Mouse (Mus musculus): ENCODE measurements around the gene Tmem131l. TPM values are rescaled to one million over a fixed set of nuclear protein-coding genes. Genes with fewer than 3 reads are reported as not detected.

Gene Tmem131l
- polyA plus RNA-seq, 1 experiment from 2014 or later, result 23.5 TPM

DNA sequence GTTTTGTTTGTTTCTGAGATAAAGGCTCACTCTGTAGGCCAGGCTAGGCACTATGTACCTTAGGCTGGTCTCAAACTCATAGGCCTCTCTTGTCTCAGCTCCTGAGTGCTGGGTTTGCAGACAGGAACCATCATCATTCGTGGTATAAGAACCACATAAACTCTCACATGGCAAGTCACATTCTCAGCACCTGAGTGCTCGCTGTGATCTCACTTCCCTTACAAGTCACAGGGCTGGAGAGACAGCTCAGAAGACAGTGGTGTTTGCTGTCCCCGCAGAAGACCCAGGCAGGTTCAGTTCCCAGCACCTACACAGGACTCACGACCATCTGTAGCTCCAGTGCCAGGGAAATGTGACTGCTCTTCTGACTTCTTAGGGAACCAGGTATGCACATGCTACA, 70.9 kb downstream of the Tmem131l start:
- Histone ChIP-seq H3K36me3 (no peaks in the 10 kb centered on the region; the same call in 1 of the 2 replicates), H3K27me3 (no peaks in the 10 kb centered on the region), H3K27ac (no peak overlapping the region), H3K4me3 (no peak overlapping the region), H3K4me1 (replicated peaks) (peaks cover 41% of the 10 kb centered on the region), H3K4me2 (no peak overlapping the region), H3K9me3 (replicated peaks) (no peaks in the 10 kb centered on the region), H3K9ac (no peak overlapping the region)
- no peak for ATAC-seq (replicated peaks; ENCODE audit: insufficient number of reproducible peaks, insufficient read depth, low FRiP score, low read depth)
- WGBS, result 84% methylated on average over 4 of the region's 4 CpGs

DNA sequence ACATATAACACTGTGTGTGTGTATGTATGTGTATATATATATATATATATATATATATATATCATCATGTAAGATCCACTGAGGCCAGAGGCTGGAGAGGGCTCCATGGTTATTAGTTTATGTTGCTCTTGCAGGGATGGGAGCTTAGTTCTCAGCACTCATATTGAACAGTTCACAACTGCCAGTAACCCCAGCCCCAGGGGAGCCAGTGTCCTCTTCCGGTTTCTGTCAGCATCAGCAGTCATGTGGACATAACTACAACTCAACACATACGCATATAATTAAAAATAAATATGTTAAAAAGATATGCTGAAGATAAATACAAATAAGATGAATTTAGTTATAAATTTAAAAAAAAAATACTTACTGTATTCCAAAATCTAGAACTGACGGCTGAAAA, 72.2 kb downstream of the Tmem131l start:
- 87% methylated on average over 3 of the region's 3 CpGs for whole genome bisulfite sequencing
- Histone ChIP-seq H3K36me3 (no peaks in the 10 kb centered on the region; the same call in 1 of the 2 replicates), H3K4me2 (no peak overlapping the region), H3K4me3 (no peak overlapping the region), H3K4me1 (replicated peaks) (peaks cover 49% of the 10 kb centered on the region), H3K27ac (no peak overlapping the region), H3K27me3 (no peaks in the 10 kb centered on the region), H3K9me3 (replicated peaks) (no peaks in the 10 kb centered on the region), H3K9ac (no peak overlapping the region)
- ATAC-seq (replicated peaks; ENCODE audit: insufficient number of reproducible peaks, insufficient read depth, low FRiP score, low read depth), result no peak

DNA sequence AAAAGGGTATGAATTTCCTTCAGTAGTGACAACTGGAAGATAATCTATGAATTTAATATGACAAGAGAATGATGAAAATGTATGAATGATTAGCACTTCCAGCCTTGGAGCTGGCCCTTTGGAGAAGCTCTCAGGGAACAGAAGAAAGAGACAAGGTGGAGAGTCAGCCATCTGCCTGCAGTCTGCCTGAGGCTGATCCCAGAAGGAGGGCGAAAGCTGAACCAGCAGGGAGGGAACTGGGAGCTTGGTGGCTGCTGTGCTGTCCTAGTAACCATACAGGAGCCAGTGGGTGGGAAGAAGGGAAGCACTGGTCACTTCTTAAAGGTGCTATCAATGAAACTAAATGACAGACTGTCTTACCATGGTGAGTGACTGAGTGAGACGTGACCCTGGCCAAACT, 74.6 kb downstream of the Tmem131l start:
- Histone ChIP-seq H3K36me3 (no peaks in the 10 kb centered on the region; the same call in 1 of the 2 replicates), H3K27ac (peak overlapping the region; percentile 56), H3K4me1 (replicated peaks) (peaks cover 44% of the 10 kb centered on the region), H3K9me3 (replicated peaks) (no peaks in the 10 kb centered on the region), H3K4me3 (no peak overlapping the region), H3K27me3 (no peaks in the 10 kb centered on the region), H3K4me2 (no peak overlapping the region), H3K9ac (no peak overlapping the region)
- WGBS, result 69% methylated on average over 2 of the region's 2 CpGs
- no peak for ATAC-seq (replicated peaks; ENCODE audit: insufficient number of reproducible peaks, insufficient read depth, low FRiP score, low read depth)

DNA sequence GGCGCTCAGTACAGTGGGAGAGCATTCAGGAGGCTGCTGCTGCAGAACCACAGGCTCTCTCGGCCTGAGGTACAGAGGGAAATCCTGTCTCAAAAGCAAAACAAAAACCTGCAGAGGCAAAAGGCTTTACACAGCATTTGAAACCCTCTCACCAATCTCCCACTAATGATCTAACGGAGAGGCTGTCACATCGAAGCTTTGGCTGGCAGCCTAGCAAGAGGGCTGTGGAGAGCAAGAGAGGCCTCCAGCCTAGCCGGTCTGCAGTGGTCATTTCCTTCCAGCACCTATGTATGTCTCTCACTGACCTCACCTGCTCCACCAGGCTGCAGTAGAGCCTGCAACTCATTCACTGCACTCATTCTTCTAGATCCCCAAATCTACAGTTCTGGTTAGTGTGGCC, 76.3 kb downstream of the Tmem131l start:
- Histone ChIP-seq H3K27me3 (no peaks in the 10 kb centered on the region), H3K4me2 (no peak overlapping the region), H3K4me3 (no peak overlapping the region), H3K36me3 (peaks cover 4% of the 10 kb centered on the region), H3K27ac (no peak overlapping the region), H3K9me3 (replicated peaks) (no peaks in the 10 kb centered on the region), H3K4me1 (replicated peaks) (peaks cover 36% of the 10 kb centered on the region), H3K9ac (no peak overlapping the region)
- no peak for ATAC-seq (replicated peaks; ENCODE audit: insufficient number of reproducible peaks, insufficient read depth, low FRiP score, low read depth)
- WGBS, result 56% methylated on average over 5 of the region's 5 CpGs

DNA sequence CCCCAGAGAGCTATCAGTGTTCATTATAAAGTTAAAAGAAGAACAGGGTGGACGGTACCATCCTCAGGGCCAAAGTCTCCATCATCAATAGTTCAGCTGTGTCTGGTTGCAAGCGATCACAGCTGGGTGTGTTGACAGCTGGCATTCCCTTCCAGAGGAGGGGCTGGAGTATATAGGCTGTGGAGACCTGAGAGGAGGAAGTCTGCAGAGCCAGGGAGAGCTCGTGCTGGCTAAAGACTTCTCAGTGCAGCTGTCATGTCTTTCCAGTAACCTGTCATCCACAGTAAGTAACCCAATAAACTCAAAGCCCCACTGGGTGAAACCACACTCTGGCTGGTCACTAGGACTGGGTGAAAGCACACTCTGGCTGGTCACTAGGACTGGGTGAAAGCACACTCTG, 77.4 kb downstream of the Tmem131l start:
- H3K4me1 ChIP-seq (replicated peaks), result peaks cover 36% of the 10 kb centered on the region
- peaks cover 8% of the 10 kb centered on the region for H3K36me3 ChIP-seq
- ATAC-seq (replicated peaks; ENCODE audit: insufficient number of reproducible peaks, insufficient read depth, low FRiP score, low read depth), result peak; percentile 71
- H3K27me3 ChIP-seq, result no peaks in the 10 kb centered on the region
- H3K9me3 ChIP-seq (replicated peaks), result no peaks in the 10 kb centered on the region
- H3K4me3 ChIP-seq, result no peak overlapping the region
- H3K27ac ChIP-seq, result peak overlapping the region; percentile 61; the same call in 1 of the 2 replicates
- WGBS, result 25% methylated on average over 3 of the region's 3 CpGs
- H3K9ac ChIP-seq, result no peak overlapping the region
- H3K4me2 ChIP-seq, result 0 out of 2 replicates have a peak overlapping the region, but pooled peaks have one; percentile 19

DNA sequence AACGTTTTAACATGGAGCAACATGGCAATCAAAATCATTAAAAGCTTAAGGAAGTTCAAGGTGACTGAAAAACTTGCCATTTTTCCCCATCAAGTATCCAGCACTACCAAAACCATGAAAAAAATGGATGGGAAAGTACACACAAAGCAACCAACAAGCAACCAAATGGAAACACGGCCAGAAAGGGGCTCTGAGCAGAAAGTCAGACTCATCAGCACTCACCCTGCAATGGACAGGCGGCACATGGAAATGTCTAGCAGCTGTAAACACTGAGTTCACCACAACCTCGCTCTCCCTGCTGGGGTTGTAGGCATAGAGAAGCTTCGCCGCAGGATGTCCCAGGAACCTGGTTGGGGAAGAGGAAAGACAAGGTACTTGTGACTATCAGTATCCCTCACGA, 77.9 kb downstream of the Tmem131l start:
- no peak overlapping the region for H3K4me2 ChIP-seq
- H3K27ac ChIP-seq, result no peak overlapping the region
- peaks cover 36% of the 10 kb centered on the region for H3K4me1 ChIP-seq (replicated peaks)
- no peaks in the 10 kb centered on the region for H3K9me3 ChIP-seq (replicated peaks)
- WGBS, result 68% methylated on average over 7 of the region's 7 CpGs
- peaks cover 12% of the 10 kb centered on the region for H3K36me3 ChIP-seq
- no peak for ATAC-seq (replicated peaks; ENCODE audit: insufficient number of reproducible peaks, insufficient read depth, low FRiP score, low read depth)
- no peak overlapping the region for H3K4me3 ChIP-seq
- H3K27me3 ChIP-seq, result no peaks in the 10 kb centered on the region
- no peak overlapping the region for H3K9ac ChIP-seq

DNA sequence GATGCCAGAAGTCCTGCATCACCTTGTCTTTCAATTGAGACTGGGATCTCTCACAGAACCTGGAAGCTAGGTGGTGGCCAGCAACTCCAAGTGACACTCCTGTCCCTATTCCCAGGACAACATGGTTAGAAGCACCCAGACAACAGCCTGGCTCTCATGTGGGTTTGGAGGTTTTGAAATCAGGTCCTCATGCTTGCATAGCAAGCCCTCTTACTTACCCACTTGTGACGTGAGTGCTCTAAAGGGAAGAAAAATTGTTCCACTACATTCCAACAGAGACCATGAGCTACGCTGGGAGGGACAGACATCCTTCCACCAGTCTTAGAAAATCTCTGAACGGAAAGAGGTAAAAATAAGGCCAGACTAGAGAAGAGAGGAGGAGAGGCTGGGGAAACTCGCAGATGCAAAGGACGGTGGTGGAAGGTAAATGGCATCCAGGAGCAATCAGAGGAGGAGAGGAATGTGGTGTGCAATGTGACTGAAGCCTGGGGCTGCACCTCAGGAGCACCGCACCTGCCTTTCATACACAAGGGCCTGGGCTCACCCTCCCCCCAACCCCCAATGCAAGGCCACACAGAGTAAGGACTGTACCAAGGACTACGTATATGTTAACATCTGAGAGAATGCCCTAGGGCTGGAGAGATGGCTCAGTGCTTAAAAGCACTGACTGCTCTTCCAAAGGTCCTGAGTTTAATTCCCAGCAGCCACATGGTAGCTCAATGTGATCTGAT, 80.9 kb downstream of the Tmem131l start:
- WGBS, result 82% methylated on average over 7 of the region's 7 CpGs
- Histone ChIP-seq H3K4me1 (replicated peaks) (peaks cover 27% of the 10 kb centered on the region), H3K9me3 (replicated peaks) (no peaks in the 10 kb centered on the region), H3K27me3 (no peaks in the 10 kb centered on the region), H3K27ac (no peak overlapping the region), H3K4me2 (no peak overlapping the region), H3K9ac (no peak overlapping the region), H3K4me3 (no peak overlapping the region), H3K36me3 (peaks cover 16% of the 10 kb centered on the region; the same call in 1 of the 2 replicates)
- ATAC-seq (replicated peaks; ENCODE audit: insufficient number of reproducible peaks, insufficient read depth, low FRiP score, low read depth), result no peak

DNA sequence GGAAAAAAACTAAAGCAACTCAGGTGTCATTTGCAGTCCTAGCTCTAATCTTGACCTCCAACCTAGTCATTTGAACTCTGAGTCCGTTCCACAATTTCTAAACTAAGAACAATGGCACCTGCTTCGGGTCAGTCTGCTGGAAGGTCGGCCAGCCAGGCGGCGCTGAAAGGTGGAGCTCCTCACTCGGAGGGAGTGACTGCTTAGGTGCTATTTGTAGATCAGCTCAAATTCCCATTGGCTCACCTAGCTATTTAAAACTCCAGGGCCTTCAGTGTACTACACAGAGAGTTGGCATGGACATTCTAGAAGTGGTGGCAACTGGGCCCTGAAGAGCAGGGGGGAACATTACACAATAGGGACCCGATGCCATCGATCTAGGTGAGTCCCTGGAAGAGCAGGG, 86.1 kb downstream of the Tmem131l start:
- H3K27me3 ChIP-seq, result no peaks in the 10 kb centered on the region
- H3K36me3 ChIP-seq, result peaks cover 14% of the 10 kb centered on the region; the same call in 1 of the 2 replicates
- no peak; the same call in 1 of the 2 replicates for ATAC-seq (replicated peaks; ENCODE audit: insufficient number of reproducible peaks, insufficient read depth, low FRiP score, low read depth)
- peaks cover 20% of the 10 kb centered on the region for H3K4me1 ChIP-seq (replicated peaks)
- peak overlapping the region; percentile 47 for H3K27ac ChIP-seq
- no peak overlapping the region for H3K4me3 ChIP-seq
- no peak overlapping the region for H3K9ac ChIP-seq
- H3K4me2 ChIP-seq, result no peak overlapping the region
- 54% methylated on average over 8 of the region's 8 CpGs for WGBS
- H3K9me3 ChIP-seq (replicated peaks), result no peaks in the 10 kb centered on the region

DNA sequence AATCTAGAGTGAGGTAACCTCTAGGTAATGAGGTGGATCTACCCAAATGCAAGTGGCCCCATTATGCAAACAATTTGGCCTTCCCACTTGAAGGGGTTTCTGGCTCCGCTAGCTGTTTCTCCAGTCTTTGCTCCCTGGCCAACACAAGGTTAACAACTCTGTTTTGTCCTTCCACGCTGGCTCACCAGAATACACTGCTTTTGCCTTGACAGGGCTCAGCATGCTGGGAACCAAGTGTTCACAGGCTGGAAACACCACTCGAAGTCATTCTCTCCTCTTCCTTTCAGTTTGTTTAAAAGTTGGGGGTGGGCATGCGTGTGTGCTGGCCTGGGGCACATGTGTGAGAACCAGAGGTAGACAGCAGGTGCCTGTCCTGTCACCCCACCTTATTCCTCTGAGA, 91.2 kb downstream of the Tmem131l start:
- 70% methylated on average over 4 of the region's 4 CpGs for WGBS

DNA sequence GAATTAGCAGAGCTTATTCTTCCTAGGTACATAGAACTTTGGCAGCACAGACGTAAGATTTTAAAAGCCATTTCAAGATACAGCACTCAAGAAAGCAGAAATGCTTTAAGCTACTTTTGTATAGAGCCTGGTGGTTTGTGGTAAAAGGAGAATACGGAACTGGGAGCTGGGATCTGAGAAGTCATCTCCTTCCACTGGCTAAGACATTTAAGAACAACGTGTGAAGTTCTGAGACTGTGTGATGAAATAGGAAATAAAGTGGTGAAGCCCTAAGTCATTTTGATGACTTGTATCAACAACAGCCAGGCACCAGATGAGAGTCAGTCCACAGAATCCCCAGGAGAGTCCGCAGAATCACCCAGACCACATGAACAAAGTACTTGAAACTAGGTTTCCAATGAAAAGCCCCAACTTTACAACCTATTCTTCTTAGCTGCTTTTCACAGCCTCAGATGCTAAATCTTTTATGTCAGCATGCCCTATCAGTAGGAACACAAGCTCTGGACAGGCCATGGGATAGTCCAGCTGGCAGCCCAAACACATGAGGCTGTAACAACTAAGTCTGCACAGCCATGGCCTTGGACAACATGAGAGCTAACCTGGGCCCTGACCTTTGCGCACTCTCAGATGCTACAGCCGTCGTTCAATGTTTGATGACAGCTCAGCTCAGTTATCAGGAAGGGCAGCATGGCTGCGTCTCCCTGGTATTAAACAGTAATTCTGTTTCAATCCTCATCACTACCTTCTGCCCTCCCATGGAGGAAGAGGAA, 92.3 kb downstream of the Tmem131l start:
- Histone ChIP-seq H3K4me1 (replicated peaks) (peaks cover 27% of the 10 kb centered on the region), H3K36me3 (no peaks in the 10 kb centered on the region), H3K27ac (no peak overlapping the region), H3K27me3 (no peaks in the 10 kb centered on the region), H3K4me2 (no peak overlapping the region), H3K4me3 (no peak overlapping the region), H3K9ac (no peak overlapping the region), H3K9me3 (replicated peaks) (no peaks in the 10 kb centered on the region)
- ATAC-seq (replicated peaks; ENCODE audit: insufficient number of reproducible peaks, insufficient read depth, low FRiP score, low read depth), result no peak
- WGBS, result 52% methylated on average over 8 of the region's 8 CpGs

More for the DNA sequence above, 91.2 kb downstream of the Tmem131l start:
- Histone ChIP-seq H3K9ac (no peak overlapping the region), H3K27ac (no peak overlapping the region), H3K36me3 (no peaks in the 10 kb centered on the region), H3K4me2 (no peak overlapping the region), H3K4me1 (replicated peaks) (peaks cover 30% of the 10 kb centered on the region), H3K27me3 (no peaks in the 10 kb centered on the region), H3K4me3 (no peak overlapping the region), H3K9me3 (replicated peaks) (no peaks in the 10 kb centered on the region)
- no peak for ATAC-seq (replicated peaks; ENCODE audit: insufficient number of reproducible peaks, insufficient read depth, low FRiP score, low read depth)

DNA sequence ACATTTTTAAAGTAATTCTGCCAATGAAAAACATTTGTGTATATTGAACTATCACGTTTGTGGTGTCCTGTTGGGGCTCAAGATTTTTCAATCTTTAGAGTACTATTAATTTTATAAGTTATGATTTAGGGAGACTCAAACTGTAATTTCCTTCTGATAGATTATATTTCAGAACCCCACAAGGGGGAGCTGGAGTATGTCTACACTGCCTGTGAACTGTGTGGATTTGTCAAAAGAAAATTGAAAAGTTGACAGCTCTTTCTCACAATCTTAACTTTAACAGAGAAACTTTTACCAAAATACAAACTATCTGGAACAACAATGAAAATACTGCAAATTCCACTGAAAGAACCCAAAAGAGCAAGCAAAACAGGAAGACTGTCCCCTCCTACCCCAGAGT, 93.1 kb downstream of the Tmem131l start:
- Histone ChIP-seq H3K4me1 (replicated peaks) (peaks cover 27% of the 10 kb centered on the region), H3K27ac (no peak overlapping the region), H3K9ac (no peak overlapping the region), H3K36me3 (no peaks in the 10 kb centered on the region), H3K4me3 (no peak overlapping the region), H3K27me3 (no peaks in the 10 kb centered on the region), H3K4me2 (no peak overlapping the region), H3K9me3 (replicated peaks) (no peaks in the 10 kb centered on the region)
- no peak for ATAC-seq (replicated peaks; ENCODE audit: insufficient number of reproducible peaks, insufficient read depth, low FRiP score, low read depth)
- WGBS, result 47% methylated on average over 1 of the region's 1 CpGs

All from heart, embryonic 15.5 days (tissue).